Mouse (Mus musculus) lung, embryonic 16.5 days (tissue): ENCODE results near the gene Bub1. TPM values are rescaled to one million over a fixed set of nuclear protein-coding genes. Genes with fewer than 3 reads are reported as not detected.
A peak's percentile ranks its signal among the peaks of the same experiment; 100 is the strongest.

ENCODE experiments used
- ATAC-seq: fragments of 200-750 bp; cut with Nextera tagmentation; 2 replicates; pipeline ENCODE4 v1.8.0; 2017; ENCODE audit warnings: low read depth, mild to moderate bottlenecking, moderate library complexity
- H3K27ac ChIP-seq: fragments of 300-500 bp; sonication (generic); 2 replicates; pipeline ENCODE4 v1.5.1; 2014; ENCODE audit warnings: mild to moderate bottlenecking, control low read depth, low read length
- H3K27me3 ChIP-seq: fragments of 300-500 bp; sonication (generic); 2 replicates; pipeline ENCODE4 v1.6.1; 2014; ENCODE audit warnings: low read depth, low read length, mixed read lengths; ENCODE audit not compliant: control insufficient read depth, insufficient read depth
- H3K36me3 ChIP-seq: fragments of 300-500 bp; sonication (generic); 2 replicates; pipeline ENCODE4 v1.6.1; 2014; ENCODE audit warnings: low read length; ENCODE audit not compliant: control insufficient read depth, insufficient read depth
- H3K4me1 ChIP-seq: fragments of 300-500 bp; sonication (generic); replicated peaks from 2 replicates; pipeline ENCODE4 v1.6.1; 2014; ENCODE audit warnings: low read length, mixed read lengths; ENCODE audit not compliant: control insufficient read depth, insufficient read depth
- H3K4me2 ChIP-seq: fragments of 300-500 bp; sonication (generic); 2 replicates; pipeline ENCODE4 v1.6.1; 2014; ENCODE audit warnings: low read depth, low read length, control low read depth
- H3K4me3 ChIP-seq: fragments of 300-500 bp; sonication (generic); 2 replicates; pipeline ENCODE4 v1.5.1; 2014; ENCODE audit warnings: mild to moderate bottlenecking, low read length, control low read depth
- H3K9ac ChIP-seq: fragments of 300-500 bp; sonication (generic); 2 replicates; pipeline ENCODE4 v1.6.1; 2014; ENCODE audit warnings: low read length, control low read depth
- H3K9me3 ChIP-seq: fragments of 300-500 bp; sonication (generic); 2 replicates; pipeline ENCODE4 v1.6.1; 2016; ENCODE audit warnings: low read length; ENCODE audit not compliant: control insufficient read depth
- WGBS: fragments of 180-500 bp; shearing (Covaris S2); extraction: QIAGEN DNeasy Blood & Tissue Kit; methylation state at CpG from one replicate; pipeline ENCODE4 v1.1.7; 2014; 5-methylcytosine and 5-hydroxymethylcytosine counted together
- polyA plus RNA-seq: library from polyadenylated mRNA; unstranded; fragments of >200 nt; fragmentation: Nextera tagmentation; extraction: Ambion mirVana; gene quantifications from 2 replicates; pipeline ENCODE4 v1.2.1, GENCODE M21; 2015

Gene Bub1
- polyA plus RNA-seq, 1 experiment from 2014 or later, result 64.9 TPM

- no peak overlapping the region for H3K27ac ChIP-seq
- H3K9ac ChIP-seq, result no peak overlapping the region
- H3K36me3 ChIP-seq, result no peaks in the 10 kb centered on the region
- peaks cover 33% of the 10 kb centered on the region for H3K27me3 ChIP-seq
- H3K4me1 ChIP-seq, result no peaks in the 10 kb centered on the region
- H3K9me3 ChIP-seq, result no peaks in the 10 kb centered on the region
- H3K4me3 ChIP-seq, result no peak overlapping the region
- no peak overlapping the region for H3K4me2 ChIP-seq
- ATAC-seq, result no peak
- 36% methylated on average over 1 of the region's 1 CpGs for WGBS
These were observed 9.7 kb upstream of the Bub1 start for GRCm38 (mm10) chr2:127841402-127841801.

GRCm38 (mm10) chr2:127839425-127839824 is 7.8 kb upstream of the Bub1 start:
- ATAC-seq, result no peak
- no peak overlapping the region for H3K9ac ChIP-seq
- 23% methylated on average over 11 of the region's 11 CpGs for WGBS
- H3K4me2 ChIP-seq, result no peak overlapping the region
- H3K27me3 ChIP-seq, result peaks cover 33% of the 10 kb centered on the region
- H3K9me3 ChIP-seq, result no peaks in the 10 kb centered on the region
- no peak overlapping the region for H3K27ac ChIP-seq
- no peaks in the 10 kb centered on the region for H3K36me3 ChIP-seq
- H3K4me1 ChIP-seq, result no peaks in the 10 kb centered on the region
- no peak overlapping the region for H3K4me3 ChIP-seq

- H3K27ac ChIP-seq, result no peak within 1 kb of the TSS
- H3K4me3 ChIP-seq, result no peak within 1 kb of the TSS
- 50% methylated on average over 7 of the region's 7 CpGs for WGBS
- H3K9me3 ChIP-seq, result no peaks in the 10 kb centered on the region
- no peak within 1 kb of the TSS for H3K9ac ChIP-seq
- H3K4me2 ChIP-seq, result no peak within 1 kb of the TSS
- H3K27me3 ChIP-seq, result peaks cover 35% of the 10 kb centered on the region
- no peaks in the 10 kb centered on the region for H3K36me3 ChIP-seq
- ATAC-seq, result no peak
- H3K4me1 ChIP-seq, result no peaks in the 10 kb centered on the region
These were observed 6.9 kb upstream of the Bub1 start, which contains the start of gene Acoxl for GRCm38 (mm10) chr2:127838576-127838975. Gene Acoxl (plus strand): TSS chr2:127838876.

GRCm38 (mm10) chr2:127832833-127833190 is 1.1 kb upstream of the Bub1 start:
- H3K4me1 ChIP-seq, result peaks cover 11% of the 10 kb centered on the region
- ATAC-seq, result no peak
- H3K27me3 ChIP-seq, result peaks cover 6% of the 10 kb centered on the region
- H3K36me3 ChIP-seq, result no peaks in the 10 kb centered on the region
- H3K4me2 ChIP-seq, result no peak overlapping the region
- no peaks in the 10 kb centered on the region for H3K9me3 ChIP-seq
- no peak overlapping the region for H3K9ac ChIP-seq
- H3K27ac ChIP-seq, result no peak overlapping the region
- 16% methylated on average over 2 of the region's 2 CpGs for WGBS
- no peak overlapping the region for H3K4me3 ChIP-seq

- Histone ChIP-seq H3K4me1 (peaks cover 11% of the 10 kb centered on the region), H3K27me3 (peaks cover 2% of the 10 kb centered on the region; the same call in 1 of the 2 replicates), H3K4me2 (peak overlapping the region; percentile 68), H3K9me3 (no peaks in the 10 kb centered on the region), H3K4me3 (peak overlapping the region; percentile 88), H3K36me3 (peaks cover 1% of the 10 kb centered on the region), H3K27ac (peak overlapping the region; percentile 54), H3K9ac (peak overlapping the region; percentile 60)
- WGBS, result 28% methylated on average over 11 of the region's 11 CpGs
- ATAC-seq, result peak; percentile 47
These were observed 603 bp upstream of the Bub1 start for GRCm38 (mm10) chr2:127832103-127832832.

- Histone ChIP-seq H3K4me2 (peak within 1 kb of the TSS; percentile 64), H3K4me3 (peak within 1 kb of the TSS; percentile 63), H3K9ac (peak within 1 kb of the TSS; percentile 74), H3K27ac (peak within 1 kb of the TSS; percentile 77), H3K9me3 (no peaks in the 10 kb centered on the region), H3K27me3 (no peaks in the 10 kb centered on the region), H3K36me3 (no peaks in the 10 kb centered on the region), H3K4me1 (peaks cover 12% of the 10 kb centered on the region)
- under 1% methylated on average over 37 of the region's 37 CpGs for WGBS
- peak; percentile 94 for ATAC-seq
These were observed 39.6 kb downstream of the Bub1 start, which contains the start of gene Mtln for GRCm38 (mm10) chr2:127791919-127792603. Gene Mtln (minus strand): TSS chr2:127792488.

GRCm38 (mm10) chr2:127789651-127790270 is 41.9 kb downstream of the Bub1 start:
- peak overlapping the region; percentile 84 for H3K4me3 ChIP-seq
- WGBS, result 35% methylated on average over 9 of the region's 9 CpGs
- H3K27me3 ChIP-seq, result no peaks in the 10 kb centered on the region
- H3K4me1 ChIP-seq, result peaks cover 12% of the 10 kb centered on the region
- no peak overlapping the region for H3K27ac ChIP-seq
- ATAC-seq, result no peak
- H3K4me2 ChIP-seq, result peak overlapping the region; percentile 87
- H3K9ac ChIP-seq, result peak overlapping the region; percentile 77
- H3K9me3 ChIP-seq, result no peaks in the 10 kb centered on the region
- H3K36me3 ChIP-seq, result no peaks in the 10 kb centered on the region

- Histone ChIP-seq H3K27ac (peak overlapping the region; percentile 76), H3K4me3 (peak overlapping the region; percentile 84), H3K9me3 (no peaks in the 10 kb centered on the region), H3K9ac (peak overlapping the region; percentile 77), H3K36me3 (no peaks in the 10 kb centered on the region), H3K27me3 (no peaks in the 10 kb centered on the region), H3K4me1 (peaks cover 12% of the 10 kb centered on the region), H3K4me2 (peak overlapping the region; percentile 87)
- 2% methylated on average over 11 of the region's 11 CpGs for WGBS
- ATAC-seq, result no peak
These were observed 42.5 kb downstream of the Bub1 start for GRCm38 (mm10) chr2:127789138-127789537.
